Mouse (Mus musculus) liver, adult 2 months (tissue): Measurements from ENCODE around the gene Cntd1. TPM values are rescaled to one million over a fixed set of nuclear protein-coding genes. Genes with fewer than 3 reads are reported as not detected.

Source experiments
- DNase-seq: peaks from one replicate; pipeline ENCODE4 v3.0.0-alpha.2; 2011; ENCODE audit warnings: low read depth, low spot score; ENCODE audit errors: extremely low read depth
- H3K27ac ChIP-seq: fragments of 200-500 bp; replicated peaks from 2 replicates; pipeline ENCODE4 v1.5.1; 2012; ENCODE audit warnings: low read depth, mild to moderate bottlenecking, control low read depth, inconsistent platforms, low read length; ENCODE audit not compliant: insufficient read depth
- H3K27me3 ChIP-seq: fragments of 200-500 bp; 2 replicates; pipeline ENCODE4 v1.6.1; 2012; ENCODE audit warnings: mild to moderate bottlenecking, moderate library complexity, low read length, inconsistent platforms; ENCODE audit not compliant: control insufficient read depth, insufficient read depth
- H3K36me3 ChIP-seq: fragments of 200-500 bp; 2 replicates; pipeline ENCODE4 v1.6.1; 2012; ENCODE audit warnings: low read length, inconsistent platforms; ENCODE audit not compliant: control insufficient read depth, insufficient read depth
- H3K4me1 ChIP-seq: fragments of 200-500 bp; 2 replicates; pipeline ENCODE4 v1.6.1; 2011; ENCODE audit warnings: low read length; ENCODE audit not compliant: control insufficient read depth, insufficient read depth
- H3K4me3 ChIP-seq: fragments of 200-500 bp; 2 replicates; pipeline ENCODE4 v1.5.1; 2011; ENCODE audit warnings: low read depth, mild to moderate bottlenecking, control low read depth, low read length, moderate library complexity; ENCODE audit not compliant: insufficient read depth
- H3K79me2 ChIP-seq: fragments of 200-500 bp; 2 replicates; pipeline ENCODE4 v1.6.1; 2012; ENCODE audit warnings: inconsistent platforms, mild to moderate bottlenecking, low read length, moderate library complexity; ENCODE audit not compliant: control insufficient read depth, insufficient read depth
- H3K9ac ChIP-seq: fragments of 200-500 bp; 2 replicates; pipeline ENCODE4 v1.6.1; 2012; ENCODE audit warnings: low read depth, mild to moderate bottlenecking, control low read depth, inconsistent platforms, low read length
- CTCF ChIP-seq: fragments of 200-500 bp; IDR thresholded peaks from 2 replicates; pipeline ENCODE4 v1.5.1; 2011; ENCODE audit warnings: low read depth, low read length, control low read depth
- POLR2A ChIP-seq: fragments of 200-500 bp; IDR thresholded peaks from 2 replicates; pipeline ENCODE4 v1.6.1; 2011; ENCODE audit warnings: low read length, control low read depth; ENCODE audit not compliant: insufficient read depth; ENCODE audit errors: extremely low read depth
- WGBS: fragments of 180-500 bp; shearing (Covaris S2); methylation state at CpG from one replicate; pipeline ENCODE4 v1.1.7; 2018; 5-methylcytosine and 5-hydroxymethylcytosine counted together
- polyA plus RNA-seq: library from polyadenylated mRNA; depleted of rRNA; stranded (reverse); fragments of >200 nt; gene quantifications from 2 replicates; pipeline ENCODE4 v1.2.3, GENCODE M21; 2012
- total RNA-seq: library from RNA; depleted of rRNA; stranded (reverse); fragments of >200 nt; gene quantifications from 2 replicates; pipeline ENCODE4 v1.2.3, GENCODE M21; 2014

Cntd1 gene
- total and polyA plus RNA-seq, 2 experiments: not detected

GRCm38 (mm10) chr11:101264954-101265471, 13.8 kb upstream of the Cntd1 start:
- Histone ChIP-seq H3K36me3 (no peaks in the 10 kb centered on the region), H3K9ac (no peak overlapping the region), H3K4me1 (peaks cover 8% of the 10 kb centered on the region; the same call in 1 of the 2 replicates), H3K79me2 (no peaks in the 10 kb centered on the region), H3K27ac (no peak overlapping the region), H3K27me3 (no peaks in the 10 kb centered on the region), H3K4me3 (no peak overlapping the region)
- no peak for DNase-seq
- TF ChIP-seq CTCF: no peak
- TF ChIP-seq POLR2A: no peak
- 63% methylated on average over 31 of the region's 31 CpGs for WGBS

GRCm38 (mm10) chr11:101265906-101266305, 12.9 kb upstream of the Cntd1 start:
- H3K36me3 ChIP-seq: no peaks in the 10 kb centered on the region
- H3K27ac ChIP-seq: no peak overlapping the region
- H3K79me2 ChIP-seq: no peaks in the 10 kb centered on the region
- H3K9ac ChIP-seq: no peak overlapping the region
- TF ChIP-seq POLR2A (no peak), CTCF (no peak)
- no peaks in the 10 kb centered on the region for H3K27me3 ChIP-seq
- WGBS: 80% methylated on average over 6 of the region's 6 CpGs
- H3K4me1 ChIP-seq: peaks cover 6% of the 10 kb centered on the region; the same call in 1 of the 2 replicates
- H3K4me3 ChIP-seq: no peak overlapping the region
- no peak for DNase-seq

- no peak overlapping the region for H3K9ac ChIP-seq
- no peaks in the 10 kb centered on the region for H3K27me3 ChIP-seq
- no peak overlapping the region for H3K27ac ChIP-seq
- no peak overlapping the region for H3K4me3 ChIP-seq
- no peaks in the 10 kb centered on the region for H3K4me1 ChIP-seq
- no peak for DNase-seq
- no peaks in the 10 kb centered on the region for H3K79me2 ChIP-seq
- H3K36me3 ChIP-seq: no peaks in the 10 kb centered on the region
- no peak for TF ChIP-seq POLR2A
- no peak for TF ChIP-seq CTCF
- WGBS: 36% methylated on average over 10 of the region's 10 CpGs
These were observed 9.2 kb upstream of the Cntd1 start for GRCm38 (mm10) chr11:101269577-101270116.

- no peaks in the 10 kb centered on the region for H3K36me3 ChIP-seq
- no peak overlapping the region for H3K4me3 ChIP-seq
- no peak for TF ChIP-seq POLR2A
- no peak for TF ChIP-seq CTCF
- H3K27ac ChIP-seq: no peak overlapping the region
- WGBS: 88% methylated on average over 3 of the region's 3 CpGs
- no peaks in the 10 kb centered on the region for H3K27me3 ChIP-seq
- no peaks in the 10 kb centered on the region for H3K79me2 ChIP-seq
- H3K4me1 ChIP-seq: peaks cover 4% of the 10 kb centered on the region
- no peak for DNase-seq
- no peak overlapping the region for H3K9ac ChIP-seq
These were observed 6.4 kb upstream of the Cntd1 start for GRCm38 (mm10) chr11:101272446-101272845.

GRCm38 (mm10) chr11:101275309-101275708, 3.5 kb upstream of the Cntd1 start:
- Histone ChIP-seq H3K27me3 (no peaks in the 10 kb centered on the region), H3K4me1 (peaks cover 9% of the 10 kb centered on the region), H3K27ac (no peak overlapping the region), H3K9ac (no peak overlapping the region), H3K79me2 (no peaks in the 10 kb centered on the region), H3K36me3 (no peaks in the 10 kb centered on the region), H3K4me3 (no peak overlapping the region)
- no peak for TF ChIP-seq POLR2A
- TF ChIP-seq CTCF: no peak
- WGBS: 87% methylated on average over 4 of the region's 4 CpGs
- no peak for DNase-seq

GRCm38 (mm10) chr11:101276319-101277070, 2.3 kb upstream of the Cntd1 start:
- no peak for DNase-seq
- Histone ChIP-seq H3K4me3 (no peak overlapping the region), H3K4me1 (peaks cover 9% of the 10 kb centered on the region), H3K27ac (no peak overlapping the region), H3K79me2 (no peaks in the 10 kb centered on the region), H3K9ac (no peak overlapping the region), H3K27me3 (no peaks in the 10 kb centered on the region), H3K36me3 (no peaks in the 10 kb centered on the region)
- no peak for TF ChIP-seq POLR2A
- no peak for TF ChIP-seq CTCF
- WGBS: 82% methylated on average over 27 of the region's 27 CpGs
